10 mouse cellular contexts compared by ENCODE assay signal in the genomic region with DNA sequence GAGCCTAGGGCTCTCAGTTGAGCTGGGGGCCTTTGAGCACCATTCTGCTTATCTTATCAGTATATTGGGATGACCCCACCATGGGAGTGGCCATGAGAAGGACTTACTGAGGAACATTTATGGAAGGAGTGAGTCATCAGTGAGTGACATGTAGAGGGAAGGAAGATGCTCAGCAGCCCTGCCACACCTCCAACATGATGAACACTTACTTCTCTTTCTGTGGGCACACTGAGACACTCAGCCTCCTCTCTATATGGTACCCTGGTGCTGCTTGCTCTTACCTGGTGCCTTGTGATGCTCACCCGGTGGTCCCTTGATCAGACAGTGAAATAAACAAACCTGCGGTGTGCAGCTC. TPM values are rescaled to one million over a fixed set of nuclear protein-coding genes. Genes with fewer than 3 reads are reported as not detected.
DNase-seq lines count a peak whose midpoint lies in the region; ATAC-seq and TF ChIP-seq lines count a peak whose summit lies in the region.
"Had no signal": no experiment of that assay in that cellular context is flagged by ENCODE, and none has a peak within 500 bp of the region (broad histone marks: within the 10 kb centered on the region; RNA-seq: fewer than 3 reads in every experiment).

No protein-coding gene starts in this region.

- H3K4me3 ChIP-seq in hindbrain, embryonic 16.5 days (ENCODE audit: low read length) = no peak overlapping the region
- H3K4me3 ChIP-seq in hindbrain, embryonic 14.5 days (replicated peaks; ENCODE audit: low read length) = no peak overlapping the region
- no peak overlapping the region for H3K4me3 ChIP-seq in testis, adult 2 months (ENCODE audit: control insufficient read depth, low read depth, low read length)
- H3K4me3 ChIP-seq in intestine, embryonic 16.5 days (ENCODE audit: low read length) = no peak overlapping the region
- H3K4me3 ChIP-seq: embryonic facial prominence, embryonic 10.5 days had no signal

- no peaks in the 10 kb centered on the region for H3K36me3 ChIP-seq in hindbrain, embryonic 16.5 days (ENCODE audit: control insufficient read depth, insufficient read depth, low read length)
- no peaks in the 10 kb centered on the region for H3K36me3 ChIP-seq in hindbrain, embryonic 14.5 days (replicated peaks; ENCODE audit: control insufficient read depth, insufficient read depth)
- no peaks in the 10 kb centered on the region for H3K36me3 ChIP-seq in testis, adult 2 months (ENCODE audit: control insufficient read depth, insufficient read depth, low read length)
- no peaks in the 10 kb centered on the region for H3K36me3 ChIP-seq in intestine, embryonic 16.5 days (ENCODE audit: control insufficient read depth, insufficient read depth, low read length)

- TF ChIP-seq CTCF in testis, adult 2 months (IDR thresholded peaks at IDR 0.05; ENCODE audit: control insufficient read depth, insufficient read depth, insufficient replicate concordance, low read depth, low read length) = no peak

- no peaks in the 10 kb centered on the region for H3K4me1 ChIP-seq in hindbrain, embryonic 16.5 days (ENCODE audit: control insufficient read depth, insufficient read depth, low read depth, low read length)
- H3K4me1 ChIP-seq in hindbrain, embryonic 14.5 days (replicated peaks; ENCODE audit: control insufficient read depth, insufficient read depth, low read length) = no peaks in the 10 kb centered on the region
- H3K4me1 ChIP-seq in testis, adult 2 months (ENCODE audit: control insufficient read depth, insufficient read depth, low read length) = no peaks in the 10 kb centered on the region
- H3K4me1 ChIP-seq in intestine, embryonic 16.5 days (ENCODE audit: control insufficient read depth, insufficient read depth, low read length) = 0 out of 2 replicates have a peak, but pooled peaks cover 9% of the 10 kb centered on the region
- H3K4me1 ChIP-seq: embryonic facial prominence, embryonic 10.5 days had no signal

- no peak for DNase-seq in hindbrain, embryonic 14.5 days (ENCODE audit: low spot score)
- DNase-seq in testis, postnatal 14 days (ENCODE audit: low spot score) = no peak
- no peak for DNase-seq in gastrocnemius, postnatal 4 days (ENCODE audit: low spot score in 2 of 2)
- no peak for DNase-seq in natural killer cell, adult 2 months (ENCODE audit: low spot score in 2 of 2)
- DNase-seq: retina, postnatal 1 day; thymus, adult 2 months had no signal

- TF ChIP-seq POLR2A in testis, adult 2 months (IDR thresholded peaks at IDR 0.05; ENCODE audit: control insufficient read depth, low read depth, low read length) = no peak

- H3K9ac ChIP-seq in hindbrain, embryonic 16.5 days (ENCODE audit: low read depth, low read length) = no peak overlapping the region
- no peak overlapping the region for H3K9ac ChIP-seq in hindbrain, embryonic 14.5 days
- H3K9ac ChIP-seq in intestine, embryonic 16.5 days (ENCODE audit: low read depth, low read length) = no peak overlapping the region

- WGBS in hindbrain, embryonic 16.5 days = 85% methylated on average over 2 of the region's 2 CpGs
- 86% methylated on average over 2 of the region's 2 CpGs for WGBS in hindbrain, embryonic 14.5 days
- 64% methylated on average over 2 of the region's 2 CpGs for WGBS in intestine, embryonic 16.5 days

- no peaks in the 10 kb centered on the region for H3K27me3 ChIP-seq in hindbrain, embryonic 16.5 days (replicated peaks; ENCODE audit: control insufficient read depth, insufficient read depth, low read length)
- H3K27me3 ChIP-seq in hindbrain, embryonic 14.5 days (ENCODE audit: control insufficient read depth, insufficient read depth, low read length) = no peaks in the 10 kb centered on the region
- no peaks in the 10 kb centered on the region for H3K27me3 ChIP-seq in testis, adult 2 months (ENCODE audit: control insufficient read depth, insufficient read depth, low read length)
- no peaks in the 10 kb centered on the region for H3K27me3 ChIP-seq in intestine, embryonic 16.5 days (replicated peaks; ENCODE audit: control insufficient read depth, insufficient read depth, low read length)

- H3K9me3 ChIP-seq in hindbrain, embryonic 16.5 days (ENCODE audit: control insufficient read depth, low read length) = no peaks in the 10 kb centered on the region
- H3K9me3 ChIP-seq in hindbrain, embryonic 14.5 days (ENCODE audit: control insufficient read depth, low read length) = no peaks in the 10 kb centered on the region
- no peaks in the 10 kb centered on the region for H3K9me3 ChIP-seq in intestine, embryonic 16.5 days (ENCODE audit: control insufficient read depth, low read length)
- H3K9me3 ChIP-seq: embryonic facial prominence, embryonic 10.5 days had no signal

- H3K27ac ChIP-seq in hindbrain, embryonic 16.5 days (ENCODE audit: low read depth, low read length) = no peak overlapping the region
- no peak overlapping the region for H3K27ac ChIP-seq in hindbrain, embryonic 14.5 days
- H3K27ac ChIP-seq in testis, adult 2 months (ENCODE audit: control insufficient read depth, insufficient read depth, low read depth, low read length) = peak overlapping the region; percentile 19; the same call in 1 of the 2 replicates
- H3K27ac ChIP-seq in intestine, embryonic 16.5 days (ENCODE audit: low read length) = no peak overlapping the region
- H3K27ac ChIP-seq: embryonic facial prominence, embryonic 10.5 days had no signal

- no peak overlapping the region for H3K4me2 ChIP-seq in hindbrain, embryonic 16.5 days (ENCODE audit: low read length)
- H3K4me2 ChIP-seq in hindbrain, embryonic 14.5 days (replicated peaks) = no peak overlapping the region
- no peak overlapping the region for H3K4me2 ChIP-seq in intestine, embryonic 16.5 days (ENCODE audit: low read depth, low read length)

- 0 out of 2 replicates have a peak, but pooled peaks have one; percentile 18 for ATAC-seq in hindbrain, embryonic 16.5 days
- ATAC-seq in hindbrain, embryonic 14.5 days (ENCODE audit: low FRiP score) = no peak
- ATAC-seq in intestine, embryonic 16.5 days = peak; percentile 60

RNA-seq across cellular contexts. Expression of gene Cyfip1, which starts 17.9 kb away (rescaled TPM):
- polyA plus RNA-seq in hindbrain, embryonic 16.5 days (2015; fragmentation: Nextera tagmentation; extraction: Ambion mirVana) = 44.8 and 45.1 TPM in 2 replicates
- polyA plus RNA-seq in hindbrain, embryonic 14.5 days (2014; fragmentation: Nextera tagmentation; extraction: Ambion mirVana) = 50.0 and 54.3 TPM in 2 replicates
- polyA plus RNA-seq in testis, adult 2 months (2012; rRNA removed) = 5.6 and 6.6 TPM in 2 replicates
- polyA plus RNA-seq in intestine, embryonic 16.5 days (2015; fragmentation: Nextera tagmentation; extraction: Ambion mirVana) = 89.3 and 93.9 TPM in 2 replicates
- 10 to 100 TPM; 53.7 to 56.1 TPM for total RNA-seq in gastrocnemius, postnatal 4 days (2021)
